22 mouse cellular contexts compared by ENCODE assay signal in the genomic region with DNA sequence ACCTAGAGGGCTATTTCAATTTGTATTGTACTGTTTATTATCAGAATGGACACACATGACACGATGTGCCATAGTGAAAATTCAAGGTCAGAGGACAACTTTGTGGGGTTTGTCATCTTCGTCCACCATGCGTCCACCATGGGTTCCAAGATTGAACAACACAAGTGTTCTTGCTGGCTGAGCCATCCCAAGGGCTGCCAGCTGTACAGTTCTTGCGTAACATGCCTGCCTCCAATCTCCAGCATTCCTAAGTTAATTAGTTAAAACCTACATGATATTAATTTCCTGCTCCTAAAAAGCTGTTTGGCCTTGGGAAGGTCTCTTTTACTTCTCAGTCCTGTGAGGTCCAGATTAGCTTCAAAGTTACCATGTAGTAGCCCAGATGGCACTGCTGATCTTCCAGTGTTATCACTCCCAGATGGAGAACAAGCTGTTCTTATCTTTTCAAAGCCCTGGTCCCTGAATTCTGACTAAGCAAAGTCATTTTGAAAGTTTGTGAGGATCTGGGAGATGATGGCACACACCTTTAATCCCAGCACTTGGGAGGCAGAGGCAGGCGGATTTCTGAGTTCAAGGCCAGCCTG.
"Had no signal": no experiment of that assay in that cellular context is flagged by ENCODE, and none has a peak within 500 bp of the region (broad histone marks: within the 10 kb centered on the region; RNA-seq: fewer than 3 reads in every experiment).

No protein-coding gene starts in this region.

- H3K9me3 ChIP-seq: intestine, embryonic 15.5 days; kidney, embryonic 15.5 days; limb, embryonic 10.5 days; limb, embryonic 13.5 days; liver, embryonic 12.5 days; liver, embryonic 15.5 days; midbrain, embryonic 12.5 days; midbrain, embryonic 15.5 days; neural tube, embryonic 12.5 days; neural tube, embryonic 15.5 days had no signal

- H3K4me2 ChIP-seq: intestine, embryonic 15.5 days; kidney, embryonic 15.5 days; limb, embryonic 13.5 days; liver, embryonic 12.5 days; liver, embryonic 15.5 days; midbrain, embryonic 12.5 days; midbrain, embryonic 15.5 days; neural tube, embryonic 12.5 days; neural tube, embryonic 15.5 days had no signal

- H3K27me3 ChIP-seq: intestine, embryonic 15.5 days; kidney, embryonic 15.5 days; limb, embryonic 13.5 days; neural tube, embryonic 12.5 days; neural tube, embryonic 15.5 days had no signal

- H3K4me3 ChIP-seq: intestine, embryonic 15.5 days; kidney, embryonic 15.5 days; limb, embryonic 10.5 days; limb, embryonic 13.5 days; liver, embryonic 12.5 days; liver, embryonic 15.5 days; midbrain, embryonic 12.5 days; midbrain, embryonic 15.5 days; neural tube, embryonic 12.5 days; neural tube, embryonic 15.5 days had no signal

- H3K27ac ChIP-seq: intestine, embryonic 15.5 days; limb, embryonic 10.5 days; limb, embryonic 13.5 days; liver, embryonic 12.5 days; liver, embryonic 15.5 days; macrophage; midbrain, embryonic 12.5 days; midbrain, embryonic 15.5 days; neural tube, embryonic 12.5 days; neural tube, embryonic 15.5 days; stomach, postnatal 0 days had no signal

- DNase-seq: kidney, adult 11 months; kidney, adult 8-10 months; kidney, postnatal 36 days; liver; lung, adult 2 months; right cerebral cortex, adult 18-20 months; right cerebral cortex, postnatal 14 days; right cerebral cortex, postnatal 4 days; thymus, adult 18-20 months; thymus, postnatal 4 days had no signal

- H3K9ac ChIP-seq: intestine, embryonic 15.5 days; kidney, embryonic 15.5 days; limb, embryonic 13.5 days; liver, embryonic 12.5 days; liver, embryonic 15.5 days; midbrain, embryonic 12.5 days; midbrain, embryonic 15.5 days; neural tube, embryonic 12.5 days; neural tube, embryonic 15.5 days had no signal

- H3K36me3 ChIP-seq: intestine, embryonic 15.5 days; kidney, embryonic 15.5 days; limb, embryonic 10.5 days; limb, embryonic 13.5 days; liver, embryonic 12.5 days; liver, embryonic 15.5 days; midbrain, embryonic 12.5 days; midbrain, embryonic 15.5 days; neural tube, embryonic 12.5 days; neural tube, embryonic 15.5 days had no signal

- ATAC-seq: intestine, embryonic 15.5 days; liver, embryonic 12.5 days; midbrain, embryonic 15.5 days had no signal
